Mouse (Mus musculus): ENCODE results near the gene Gja5.
"Not testable (repeated sequence)": the region's sequence is repeated elsewhere in the genome, so short reads cannot be mapped to it uniquely, and the experiment has no call there.

Gene Gja5

DNA sequence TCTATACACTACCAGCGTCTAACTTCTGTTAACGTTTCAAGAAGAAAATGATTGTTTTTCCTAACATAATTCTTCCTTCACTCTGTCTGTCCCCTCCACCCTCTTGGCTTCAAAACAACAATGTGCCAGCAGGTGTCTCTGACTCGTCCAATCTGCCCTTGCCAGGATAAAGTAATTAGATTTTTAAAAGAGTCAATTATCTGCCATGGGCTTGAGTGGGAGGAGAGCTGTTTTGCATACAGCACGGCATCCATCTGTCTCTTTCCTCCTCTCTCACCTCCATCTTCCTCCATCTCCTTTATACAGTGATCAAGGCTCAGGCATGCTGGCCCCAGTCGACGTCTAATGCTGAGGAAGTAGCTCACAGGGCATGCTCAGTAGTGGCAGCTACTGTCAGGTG is 132.6 kb downstream of the Gja5 start:
- no peak for DNase-seq (ENCODE audit: low read depth, low spot score)

DNA sequence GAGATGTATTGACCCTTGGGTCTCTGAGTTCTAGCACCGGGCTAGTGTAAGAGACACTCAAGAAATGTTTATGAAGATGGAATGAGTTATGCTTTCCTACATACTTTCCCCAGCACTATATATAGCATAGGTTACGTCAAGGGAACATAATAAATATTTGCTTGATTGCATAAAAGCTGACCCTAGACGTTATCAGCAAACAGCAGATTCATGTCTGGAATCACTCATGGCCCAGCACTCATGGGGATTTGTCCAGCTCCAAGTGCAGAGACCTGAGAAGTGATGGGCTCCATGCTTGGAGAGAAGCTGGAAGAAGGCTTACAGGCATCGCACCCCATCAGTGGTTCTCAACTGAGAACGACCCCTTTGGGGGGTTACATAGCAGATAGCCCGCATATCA is 135.2 kb downstream of the Gja5 start:
- no peak for DNase-seq (ENCODE audit: low read depth, low spot score)

DNA sequence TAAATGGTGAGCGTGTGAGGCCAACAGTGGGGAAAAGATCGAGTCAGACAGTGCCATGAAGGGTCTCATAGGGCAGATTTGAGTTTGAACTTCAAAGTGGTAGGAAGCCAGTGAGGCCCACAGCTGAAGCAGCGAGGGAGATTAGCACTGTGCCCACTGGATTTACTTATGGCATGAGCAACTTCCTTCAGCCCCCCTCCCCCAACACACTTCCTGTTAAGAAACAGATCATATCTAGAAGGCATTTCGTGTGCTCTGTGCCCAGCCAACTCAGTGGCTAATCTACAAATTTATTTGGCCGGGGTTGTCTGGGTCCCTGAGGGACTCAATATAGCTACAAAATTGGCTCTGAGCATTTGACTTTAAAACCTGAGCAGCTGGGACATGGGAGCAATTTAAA is 139.7 kb downstream of the Gja5 start:
- no peak for DNase-seq (ENCODE audit: low read depth, low spot score)

DNA sequence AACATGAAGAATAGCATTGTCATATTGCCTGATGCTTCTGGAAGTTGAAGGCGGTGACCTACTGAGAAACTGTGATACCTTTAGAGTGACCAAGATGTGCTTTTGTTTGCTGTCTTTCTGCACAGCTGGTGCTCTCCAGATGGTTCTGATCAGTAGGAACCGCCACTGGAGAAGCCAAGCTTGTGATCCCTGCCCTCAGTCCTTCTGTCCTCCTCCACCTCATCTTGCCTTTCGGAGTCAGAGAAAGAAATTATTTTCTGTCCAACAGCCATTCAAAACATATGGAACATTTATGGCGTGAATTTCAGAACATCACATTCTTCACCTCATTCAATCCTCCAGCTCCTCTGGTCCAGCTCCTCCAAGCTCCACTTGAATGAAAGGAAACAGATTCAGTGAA is 143.3 kb downstream of the Gja5 start:
- DNase-seq (ENCODE audit: low read depth, low spot score): no peak

DNA sequence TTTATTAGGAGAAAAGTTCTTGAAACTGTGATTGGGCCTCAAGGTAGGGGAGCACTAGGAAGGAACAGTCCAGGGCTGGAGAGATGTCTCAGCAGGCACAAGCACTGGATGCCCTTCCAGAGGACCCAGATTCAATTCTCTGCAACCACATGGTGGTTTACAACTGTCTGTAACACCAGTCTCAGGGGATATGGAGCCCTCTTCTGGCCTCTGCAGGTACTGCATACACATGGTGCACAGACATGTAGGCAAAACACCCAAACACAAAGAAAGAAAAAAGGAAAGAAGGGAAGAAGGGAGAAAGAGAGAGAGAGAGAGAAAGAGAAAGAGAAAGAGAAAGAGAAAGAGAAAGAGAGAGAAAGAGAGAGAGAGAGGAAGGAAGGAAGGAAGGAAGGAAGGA is 143.9 kb downstream of the Gja5 start:
- DNase-seq (ENCODE audit: low read depth, low spot score): no peak

DNA sequence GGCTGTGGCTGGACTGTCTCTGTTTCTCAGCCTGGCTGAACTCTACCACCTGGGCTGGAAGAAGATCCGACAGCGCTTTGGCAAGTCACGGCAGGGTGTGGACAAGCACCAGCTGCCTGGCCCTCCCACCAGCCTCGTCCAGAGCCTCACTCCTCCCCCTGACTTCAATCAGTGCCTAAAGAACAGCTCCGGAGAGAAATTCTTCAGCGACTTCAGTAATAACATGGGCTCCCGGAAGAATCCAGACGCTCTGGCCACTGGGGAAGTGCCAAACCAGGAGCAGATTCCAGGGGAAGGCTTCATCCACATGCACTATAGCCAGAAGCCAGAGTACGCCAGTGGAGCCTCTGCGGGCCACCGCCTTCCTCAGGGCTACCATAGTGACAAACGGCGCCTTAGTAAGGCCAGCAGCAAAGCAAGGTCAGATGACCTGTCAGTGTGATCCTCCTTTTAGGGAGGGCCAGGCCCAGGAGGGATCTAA is 146.8 kb downstream of the Gja5 start:
- peak; percentile 50 for DNase-seq (ENCODE audit: low read depth, low spot score)

DNA sequence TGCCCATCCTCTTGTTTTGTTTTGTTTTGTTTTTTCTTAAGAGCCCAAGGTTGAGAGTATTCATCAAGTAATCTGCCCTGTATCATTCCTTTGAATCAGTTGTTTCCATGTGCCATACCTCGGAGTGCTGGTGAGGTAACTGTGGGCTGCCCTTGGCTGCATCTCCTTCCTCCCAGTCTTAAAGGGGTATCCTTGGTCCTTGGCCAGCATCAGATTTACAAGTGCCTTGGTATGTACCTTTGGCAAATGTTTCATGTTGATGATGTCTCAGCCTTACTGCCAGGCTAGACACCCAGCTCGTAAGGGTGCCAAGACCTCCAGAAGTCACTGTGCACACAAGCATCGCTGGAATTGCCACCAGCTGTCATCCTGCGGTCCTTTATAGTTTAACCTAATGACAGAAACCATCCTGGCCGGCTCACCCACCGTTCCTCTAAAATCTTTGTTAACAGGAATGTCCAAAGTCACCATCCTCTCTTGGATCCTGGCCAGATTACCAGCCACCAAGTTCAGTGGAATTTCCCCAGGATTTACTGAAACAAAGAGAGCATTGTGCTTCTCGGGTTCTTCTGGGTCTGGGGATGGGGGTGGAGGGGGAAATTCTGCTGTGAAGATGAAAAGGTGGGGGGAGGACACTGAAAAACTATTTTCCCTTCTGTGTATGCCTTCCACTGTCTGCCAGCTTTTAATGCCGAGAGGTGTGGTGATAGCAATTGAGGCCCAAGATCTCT is 147.7 kb downstream of the Gja5 start:
- peak; percentile 59 for DNase-seq (ENCODE audit: low read depth, low spot score)

DNA sequence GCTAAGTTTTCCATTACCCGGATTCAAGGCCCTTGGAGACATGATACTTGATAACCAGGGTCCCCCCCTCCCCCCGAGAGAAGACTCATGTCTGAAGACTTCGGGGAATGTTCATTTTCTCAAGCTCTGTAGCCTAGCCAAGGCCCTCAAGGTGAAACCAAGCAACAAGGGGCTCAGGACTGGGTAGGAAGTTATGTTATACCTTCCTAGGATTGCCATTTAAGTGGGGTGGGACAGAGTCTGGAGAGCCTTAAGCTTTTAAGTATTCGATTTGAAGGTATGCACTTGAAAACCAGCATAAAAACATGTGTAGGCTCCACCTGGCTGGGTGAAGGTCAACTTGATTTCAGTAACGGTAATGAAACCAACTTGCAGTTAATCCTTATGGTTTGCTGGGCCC is 154.2 kb downstream of the Gja5 start:
- no peak for DNase-seq (ENCODE audit: low read depth, low spot score)

DNA sequence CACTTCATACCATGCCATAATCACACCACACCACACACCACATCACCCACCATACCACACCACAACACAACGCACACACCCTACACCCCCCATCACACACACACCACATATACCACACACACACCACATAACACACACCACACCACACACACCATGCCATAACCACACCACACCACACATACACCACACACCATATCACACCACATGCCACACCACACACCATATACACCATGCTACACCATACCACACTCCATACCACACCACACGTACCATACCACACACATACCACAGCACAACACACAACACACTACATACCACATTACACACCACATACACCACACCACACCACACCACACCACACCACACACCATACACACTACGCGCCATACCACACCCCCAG is 155.6 kb downstream of the Gja5 start:
- no peak for DNase-seq (ENCODE audit: low read depth, low spot score)

DNA sequence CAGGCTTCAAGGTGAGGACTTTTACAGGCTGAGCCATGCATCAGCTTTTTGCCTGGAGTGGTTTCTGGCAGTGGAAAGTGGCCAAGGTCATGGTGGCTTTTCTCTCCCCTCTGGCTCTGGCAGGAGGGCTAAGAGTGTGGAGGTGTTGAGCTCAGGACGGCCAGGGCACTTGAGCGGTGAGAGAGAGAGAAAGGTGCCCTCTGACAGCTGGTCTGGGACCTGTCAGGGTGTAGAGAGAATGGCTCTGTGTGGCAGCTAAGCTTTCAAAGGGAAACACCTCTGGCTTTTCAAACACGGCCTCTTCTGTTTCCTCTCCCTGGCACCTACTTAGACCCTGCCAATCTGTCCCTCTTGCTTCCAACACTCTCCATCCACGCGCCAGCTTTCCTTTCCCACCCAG is 158.3 kb downstream of the Gja5 start:
- no peak for DNase-seq (ENCODE audit: low read depth, low spot score)

DNA sequence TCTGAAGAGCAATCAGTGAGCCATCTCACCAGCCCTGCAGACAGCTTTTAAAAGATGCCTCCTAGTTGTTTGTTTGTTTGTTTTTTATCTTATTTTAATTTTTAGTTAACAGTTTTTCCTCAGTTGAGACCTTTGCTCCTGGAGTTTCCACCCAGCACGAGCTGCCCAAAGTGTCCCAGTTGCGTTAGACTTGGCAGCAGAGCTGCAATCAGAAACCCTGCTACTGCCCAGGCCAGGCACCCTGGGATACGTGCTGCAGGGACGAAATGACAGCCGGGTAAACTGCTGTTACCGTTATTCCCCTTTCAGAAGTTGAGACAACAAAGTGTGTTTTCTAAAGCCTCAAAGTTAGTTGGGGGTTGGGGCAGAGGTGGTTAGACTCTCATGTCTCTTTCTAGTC is 159.6 kb downstream of the Gja5 start:
- DNase-seq (ENCODE audit: low read depth, low spot score): no peak

DNA sequence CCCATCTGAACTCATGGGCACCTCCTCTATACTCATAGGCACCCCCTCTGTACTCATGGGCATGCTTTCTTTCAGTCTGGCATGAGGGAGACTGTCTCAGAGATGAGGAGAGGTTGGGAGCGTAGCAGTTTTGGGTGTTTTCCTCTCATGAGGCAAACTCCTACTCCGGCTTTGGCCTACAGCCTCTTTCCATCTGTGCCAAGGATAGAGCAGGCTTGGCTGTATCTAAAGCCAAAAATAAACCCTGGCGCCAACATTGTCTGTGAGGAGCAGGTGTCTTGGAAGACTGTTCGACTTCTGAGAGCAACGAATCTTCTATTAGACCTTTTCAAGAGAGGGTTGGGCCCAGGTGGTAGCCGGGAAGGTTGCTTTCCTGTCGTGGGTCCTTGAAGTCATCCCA is 165.1 kb downstream of the Gja5 start:
- DNase-seq (ENCODE audit: low read depth, low spot score): not testable (repeated sequence)

DNA sequence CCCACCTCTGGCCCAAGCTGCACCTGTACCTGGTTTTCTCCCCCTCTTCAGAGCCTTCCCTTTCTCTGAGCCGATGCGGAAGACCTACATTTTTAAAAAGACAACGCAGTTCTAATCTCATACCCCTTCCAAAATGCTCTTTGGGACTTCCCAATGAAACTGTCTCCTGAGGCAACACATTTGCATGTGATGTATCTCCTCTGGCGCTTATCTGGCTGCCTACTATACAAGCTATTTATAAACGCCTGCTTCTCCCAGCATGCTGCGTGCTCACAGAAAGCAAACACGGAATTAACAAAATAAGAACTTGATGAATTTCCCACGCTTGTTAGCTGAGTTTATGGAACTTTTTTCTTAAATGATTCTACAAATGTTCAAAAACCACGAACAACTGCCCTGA is 167.4 kb downstream of the Gja5 start:
- not testable (repeated sequence) for DNase-seq (ENCODE audit: low read depth, low spot score)

DNA sequence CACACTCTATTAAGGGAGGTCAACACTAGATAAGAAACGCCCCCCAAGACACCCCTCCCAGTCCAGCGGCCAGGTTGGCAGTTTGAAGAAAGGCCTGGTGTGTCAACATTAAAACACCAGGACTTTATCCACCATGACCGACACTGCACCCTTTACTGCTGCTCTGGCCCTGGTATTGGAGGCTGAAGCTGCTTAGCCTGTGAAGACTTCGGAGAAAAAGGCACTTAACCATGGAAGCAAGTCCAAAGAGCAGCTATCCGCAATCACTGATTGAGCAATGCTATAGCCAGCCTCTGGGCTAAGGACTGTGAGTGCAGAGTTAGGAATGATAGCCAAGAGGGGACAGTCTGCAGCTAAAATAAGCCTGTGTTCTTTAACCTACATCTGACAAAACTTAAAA is 167.9 kb downstream of the Gja5 start:
- DNase-seq (ENCODE audit: low read depth, low spot score): not testable (repeated sequence)

DNA sequence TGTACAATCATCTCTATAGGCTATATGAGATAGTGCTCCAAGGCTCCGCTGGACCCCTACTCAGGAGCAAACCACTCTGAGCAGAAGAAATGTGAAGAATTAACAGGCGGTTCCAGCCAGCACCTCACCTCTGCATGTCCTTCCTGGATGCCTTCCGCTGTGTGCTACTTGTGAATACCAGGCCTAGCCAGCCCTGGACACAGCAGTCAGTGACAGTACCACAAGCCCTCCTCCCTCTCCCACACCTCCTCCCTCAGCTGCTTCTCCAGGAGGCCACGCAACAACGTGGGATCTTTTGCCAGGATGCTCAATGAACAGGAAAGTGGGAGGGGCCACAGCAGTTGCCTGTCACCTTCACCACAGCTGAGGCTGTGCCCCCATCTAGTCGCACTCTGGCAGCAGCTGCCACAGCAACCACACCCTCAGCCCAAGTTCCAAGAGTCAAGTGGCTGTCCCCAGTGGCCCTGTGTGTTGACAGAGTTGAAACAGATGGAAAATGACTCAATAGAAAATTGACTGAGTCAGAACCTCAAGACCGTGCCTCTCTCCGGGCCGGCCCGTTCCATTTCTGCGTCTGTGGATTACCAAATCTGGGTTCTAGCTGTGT is 171.4 kb downstream of the Gja5 start:
- DNase-seq (ENCODE audit: low read depth, low spot score): not testable (repeated sequence)

DNA sequence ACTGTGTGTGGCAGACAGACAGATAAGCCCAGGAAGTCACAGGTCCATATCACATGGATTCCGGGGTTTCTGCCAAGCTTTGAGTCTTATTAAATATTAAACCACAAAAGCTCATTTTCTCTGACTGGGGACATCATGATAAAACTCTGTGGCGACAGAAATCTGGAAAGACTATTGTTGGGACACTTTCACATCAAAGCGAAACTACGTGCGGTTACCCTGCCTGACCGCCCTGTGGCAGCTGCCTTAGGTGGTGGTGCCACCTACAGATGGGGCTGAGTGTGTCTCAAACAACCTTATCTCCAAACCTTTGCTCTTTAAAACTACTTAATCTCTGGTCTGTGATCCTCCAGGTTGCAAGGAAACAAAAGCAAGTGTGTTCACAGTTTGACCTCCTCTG is 171.9 kb downstream of the Gja5 start:
- no peak for DNase-seq (ENCODE audit: low read depth, low spot score)

DNA sequence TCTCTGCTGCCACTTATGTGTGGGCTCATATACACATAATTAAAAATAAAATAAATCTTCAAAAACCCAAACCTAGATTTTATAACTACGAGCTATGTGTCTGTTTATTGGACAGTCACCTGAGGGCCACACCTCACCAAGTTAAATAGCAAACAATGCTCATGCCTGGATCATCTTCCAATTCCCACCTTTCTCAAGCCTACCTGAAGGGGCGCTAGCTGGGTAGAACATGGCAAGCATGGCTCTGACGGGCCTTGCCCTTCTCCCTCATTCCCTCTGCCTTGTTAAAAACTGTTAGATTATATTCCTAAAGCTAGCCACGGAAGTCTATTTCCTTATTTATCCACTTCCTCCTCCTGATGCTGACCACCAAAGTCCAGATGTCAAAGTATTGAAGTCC is 173.9 kb downstream of the Gja5 start:
- no peak for DNase-seq (ENCODE audit: low read depth, low spot score)

DNA sequence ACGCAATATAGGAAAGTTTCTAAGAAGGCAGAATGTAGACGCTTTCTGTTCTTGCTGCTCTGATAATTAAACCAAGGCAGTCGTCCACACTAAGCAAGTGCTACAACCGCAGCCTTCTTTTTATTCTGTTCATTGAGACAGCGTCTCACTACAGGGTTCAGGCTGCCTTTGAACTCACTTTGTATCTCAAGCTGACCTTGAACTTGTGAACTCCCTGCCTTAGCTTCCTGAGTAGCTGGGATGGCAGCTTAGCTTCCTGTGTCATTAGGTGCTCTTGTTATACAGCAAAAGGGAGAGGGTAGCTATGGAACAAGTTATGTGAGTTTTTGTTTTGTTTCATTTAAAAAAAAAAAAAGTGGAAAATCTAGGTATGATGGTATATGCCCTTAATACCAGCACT is 177.7 kb downstream of the Gja5 start:
- no peak for DNase-seq (ENCODE audit: low read depth, low spot score)

DNA sequence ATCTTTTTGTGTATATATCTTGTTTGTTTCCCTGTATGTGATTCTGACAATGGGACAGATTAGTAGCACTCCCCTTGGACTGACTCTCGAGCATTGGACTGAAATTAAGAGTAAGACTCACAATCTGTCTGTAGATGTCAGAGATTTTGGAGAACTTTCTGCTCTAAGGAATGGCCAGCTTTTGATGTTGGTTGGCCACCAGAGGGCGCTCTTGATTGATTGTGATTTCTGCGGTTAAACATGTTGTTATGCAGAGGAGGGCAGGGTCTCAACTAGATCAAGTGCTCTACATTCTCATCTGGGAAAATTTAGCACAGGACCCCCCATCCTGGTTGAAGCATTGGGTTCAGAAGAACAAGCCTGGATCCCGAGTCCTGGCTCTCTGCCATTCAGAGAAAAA is 182.8 kb downstream of the Gja5 start:
- DNase-seq (ENCODE audit: low read depth, low spot score): peak; percentile 41

DNA sequence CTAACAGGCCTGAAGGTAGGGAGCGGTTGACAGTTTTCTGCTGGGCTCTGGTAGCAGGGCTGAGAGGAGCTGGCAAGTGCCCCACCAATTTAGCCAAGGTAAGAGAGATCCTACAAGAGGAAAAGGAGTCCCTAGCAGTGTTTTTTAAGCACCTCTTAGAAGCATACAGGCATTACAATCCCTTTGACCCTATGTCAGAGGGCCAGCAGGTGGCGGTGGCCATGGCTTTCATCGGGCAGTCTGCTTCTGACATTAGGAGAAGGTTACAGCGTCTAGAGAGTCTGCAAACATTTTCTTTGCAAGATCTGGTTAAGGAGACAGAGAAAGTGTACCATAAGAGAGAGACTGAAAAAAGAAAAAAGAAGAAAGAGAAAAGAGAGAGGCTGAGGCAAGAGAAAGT is 183.8 kb downstream of the Gja5 start:
- not testable (repeated sequence) for DNase-seq (ENCODE audit: low read depth, low spot score)

DNA sequence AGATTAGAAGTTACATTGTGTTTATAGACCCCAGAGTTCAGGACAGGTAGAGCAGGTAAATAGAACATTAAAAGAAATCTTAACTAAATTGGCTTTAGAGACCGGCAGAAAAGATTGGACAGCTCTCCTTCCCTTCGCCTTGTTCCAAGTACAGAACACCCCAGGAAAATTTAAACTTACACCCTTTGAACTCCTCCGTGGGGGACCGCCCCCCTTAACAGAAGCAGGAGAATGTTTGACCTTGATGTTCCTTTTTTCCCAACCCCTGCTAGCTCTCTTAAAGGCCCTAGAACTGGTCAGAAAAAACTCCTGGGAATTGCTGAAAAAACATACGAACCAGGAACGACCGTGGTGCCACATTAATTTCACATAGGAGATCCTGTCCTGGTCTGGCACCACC is 187.5 kb downstream of the Gja5 start:
- not testable (repeated sequence) for DNase-seq (ENCODE audit: low read depth, low spot score)

DNA sequence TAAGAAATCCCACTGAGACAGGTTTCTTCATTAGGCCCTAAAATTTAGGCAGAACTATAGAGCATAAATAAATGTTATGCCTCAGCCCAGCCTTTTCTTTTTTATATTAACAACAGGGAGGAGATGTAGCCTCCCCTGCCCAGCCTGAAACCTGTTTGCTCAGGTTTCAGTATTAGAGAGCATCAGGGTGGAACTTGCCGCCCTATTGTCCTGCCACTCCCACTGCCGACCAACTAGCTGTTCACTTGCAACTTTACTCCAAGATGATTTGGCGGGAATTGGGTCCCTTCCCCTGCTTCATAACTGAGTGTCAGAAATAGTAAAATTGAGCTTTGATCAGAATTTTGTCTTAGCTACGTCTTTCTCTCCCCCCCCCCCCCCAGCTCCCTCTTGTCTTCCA is 192.2 kb downstream of the Gja5 start:
- DNase-seq (ENCODE audit: low read depth, low spot score): not testable (repeated sequence)

Measured in mesoderm, embryonic 11.5 days (tissue).